Mouse (Mus musculus): ENCODE measurements around the gene Gm28305. TPM values are rescaled to one million over a fixed set of nuclear protein-coding genes. Genes with fewer than 3 reads are reported as not detected.

Gene Gm28305
- polyA plus RNA-seq, 1 experiment from 2014 or later, result not detected

DNA sequence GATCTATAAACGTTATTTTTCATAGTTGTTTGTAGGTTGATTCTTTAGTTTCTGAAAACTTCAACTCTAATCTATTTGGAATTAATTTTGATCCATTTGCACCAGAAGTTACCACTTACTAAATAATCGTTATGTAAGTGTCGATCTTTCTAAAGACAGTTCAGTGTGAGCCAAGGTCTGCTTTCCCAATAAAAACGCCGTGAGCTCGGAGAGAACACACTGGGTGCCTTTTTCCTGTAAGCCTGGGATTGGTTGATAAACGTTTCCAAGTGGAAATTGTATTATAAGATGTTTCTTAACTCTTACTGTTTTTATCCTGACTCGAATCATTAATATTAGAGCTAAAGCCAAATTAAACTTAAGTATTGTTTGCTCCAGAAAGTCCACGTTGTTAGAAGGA lies 66.5 kb downstream of the Gm28305 start:
- WGBS, result 85% methylated on average over 9 of the region's 9 CpGs
- no peak for ATAC-seq
- Histone ChIP-seq H3K27me3 (no peaks in the 10 kb centered on the region), H3K27ac (no peak overlapping the region), H3K9me3 (peaks cover 4% of the 10 kb centered on the region), H3K9ac (replicated peaks) (no peak overlapping the region), H3K4me1 (replicated peaks) (no peaks in the 10 kb centered on the region), H3K4me3 (replicated peaks) (no peak overlapping the region), H3K36me3 (no peaks in the 10 kb centered on the region), H3K4me2 (replicated peaks) (no peak overlapping the region)

DNA sequence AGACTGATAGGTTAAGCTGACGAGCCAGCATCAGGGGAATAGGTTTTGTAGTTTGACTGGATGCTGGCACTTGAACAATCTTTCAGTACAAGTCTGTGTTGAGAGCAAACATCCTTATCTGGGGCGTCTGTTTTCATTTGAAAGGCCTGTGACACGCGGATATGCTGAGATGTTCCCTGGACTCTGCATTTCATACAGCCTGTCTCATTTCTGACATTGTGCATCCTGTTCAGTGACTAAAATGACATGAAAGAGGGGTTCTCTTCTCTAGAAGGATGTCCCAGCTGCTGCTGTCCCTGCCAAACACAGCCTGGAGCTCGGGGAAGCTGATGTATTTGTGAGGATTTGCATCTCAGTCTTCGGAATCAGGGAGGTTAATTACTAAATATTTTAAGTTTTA lies 67.0 kb downstream of the Gm28305 start:
- WGBS, result 81% methylated on average over 6 of the region's 6 CpGs
- H3K9me3 ChIP-seq, result peaks cover 7% of the 10 kb centered on the region
- H3K4me3 ChIP-seq (replicated peaks), result no peak overlapping the region
- H3K27ac ChIP-seq, result no peak overlapping the region
- H3K9ac ChIP-seq (replicated peaks), result no peak overlapping the region
- no peaks in the 10 kb centered on the region for H3K36me3 ChIP-seq
- no peak overlapping the region for H3K4me2 ChIP-seq (replicated peaks)
- H3K27me3 ChIP-seq, result no peaks in the 10 kb centered on the region
- ATAC-seq, result no peak
- H3K4me1 ChIP-seq (replicated peaks), result no peaks in the 10 kb centered on the region

DNA sequence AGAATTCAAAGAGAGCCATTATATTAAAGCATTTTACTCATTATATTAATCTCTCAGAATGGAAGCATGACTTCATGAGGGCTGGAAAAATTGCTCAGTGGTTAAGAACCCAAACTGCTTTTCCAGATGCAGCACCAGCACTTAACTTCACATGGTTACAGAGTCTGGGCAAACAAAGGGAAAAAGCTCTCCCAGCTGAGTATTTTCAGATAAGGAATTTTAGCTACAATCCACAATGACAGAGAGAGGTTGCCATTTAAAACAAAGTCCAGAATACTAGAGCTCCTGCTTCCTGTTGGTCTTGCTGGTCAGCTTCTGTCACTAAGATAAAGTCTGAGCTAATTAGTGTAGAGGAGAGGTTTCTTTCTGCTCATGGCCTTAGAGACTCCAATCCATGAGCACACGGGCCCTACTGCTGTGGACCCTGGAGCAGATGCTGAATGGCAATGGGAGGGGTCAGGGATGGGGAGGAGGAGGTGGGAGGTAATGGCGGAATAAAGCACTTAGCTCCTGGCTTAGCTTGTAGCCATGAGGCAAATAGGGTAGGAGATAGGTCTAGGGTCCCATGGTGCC lies 68.2 kb downstream of the Gm28305 start:
- H3K9ac ChIP-seq (replicated peaks), result no peak overlapping the region
- peaks cover 7% of the 10 kb centered on the region for H3K9me3 ChIP-seq
- H3K4me3 ChIP-seq (replicated peaks), result no peak overlapping the region
- ATAC-seq, result no peak
- no peaks in the 10 kb centered on the region for H3K27me3 ChIP-seq
- H3K4me2 ChIP-seq (replicated peaks), result no peak overlapping the region
- H3K36me3 ChIP-seq, result no peaks in the 10 kb centered on the region
- WGBS, result 59% methylated on average over 2 of the region's 2 CpGs
- H3K27ac ChIP-seq, result no peak overlapping the region
- no peaks in the 10 kb centered on the region for H3K4me1 ChIP-seq (replicated peaks)

- peaks cover 7% of the 10 kb centered on the region for H3K9me3 ChIP-seq
- H3K9ac ChIP-seq (replicated peaks), result no peak overlapping the region
- H3K27ac ChIP-seq, result no peak overlapping the region
- no peak overlapping the region for H3K4me2 ChIP-seq (replicated peaks)
- ATAC-seq, result no peak
- H3K27me3 ChIP-seq, result no peaks in the 10 kb centered on the region
- 98% methylated on average over 5 of the region's 5 CpGs for WGBS
- no peaks in the 10 kb centered on the region for H3K36me3 ChIP-seq
- no peak overlapping the region for H3K4me3 ChIP-seq (replicated peaks)
- H3K4me1 ChIP-seq (replicated peaks), result no peaks in the 10 kb centered on the region
Observed at GRCm38 (mm10) chr9:104109151-104109550, 68.7 kb downstream of the Gm28305 start.

DNA sequence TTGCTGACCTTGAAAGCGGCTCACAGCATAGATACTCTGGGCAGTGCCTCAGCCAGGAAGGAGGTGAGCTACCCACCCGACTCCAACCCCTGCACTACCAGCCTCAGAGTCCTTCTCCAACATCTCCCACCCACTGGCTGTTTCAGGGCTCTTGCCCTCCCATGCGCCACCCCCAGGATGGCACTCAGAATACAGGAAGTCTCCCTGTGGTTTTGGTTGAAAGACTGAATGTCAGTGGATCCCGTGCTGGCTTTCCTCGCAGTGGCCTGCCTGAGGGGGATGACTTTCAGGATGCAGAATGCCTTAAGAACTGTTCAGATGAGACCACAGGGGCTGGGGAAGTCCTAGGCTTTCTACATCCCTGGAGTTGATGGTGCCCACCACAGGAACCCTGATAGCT lies 82.6 kb downstream of the Gm28305 start:
- Histone ChIP-seq H3K27me3 (no peaks in the 10 kb centered on the region), H3K4me3 (replicated peaks) (no peak overlapping the region), H3K36me3 (no peaks in the 10 kb centered on the region), H3K4me2 (replicated peaks) (no peak overlapping the region), H3K9ac (replicated peaks) (no peak overlapping the region), H3K4me1 (replicated peaks) (peaks cover 17% of the 10 kb centered on the region), H3K9me3 (no peaks in the 10 kb centered on the region), H3K27ac (no peak overlapping the region)
- ATAC-seq, result no peak
- 75% methylated on average over 5 of the region's 5 CpGs for WGBS

DNA sequence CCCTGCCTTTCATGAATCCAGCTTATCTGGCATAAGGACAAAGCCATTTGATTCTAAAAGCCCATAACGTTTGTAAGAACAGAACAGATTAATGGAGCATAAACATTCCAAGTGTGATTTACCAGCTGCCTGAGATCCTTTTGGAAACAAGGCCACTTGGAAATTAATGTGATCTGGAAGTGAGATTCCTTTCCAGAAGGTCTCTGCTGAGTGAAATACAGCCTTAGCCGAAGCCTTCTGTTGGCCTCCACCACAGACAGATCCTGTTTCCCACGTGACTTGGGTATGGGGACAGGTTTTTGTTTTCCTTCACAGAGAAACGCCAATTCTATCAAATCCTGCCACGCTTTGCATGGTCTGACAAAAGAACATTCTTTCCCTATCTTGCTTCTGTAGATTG lies 83.2 kb downstream of the Gm28305 start:
- 40% methylated on average over 5 of the region's 5 CpGs for WGBS
- no peaks in the 10 kb centered on the region for H3K27me3 ChIP-seq
- H3K27ac ChIP-seq, result no peak overlapping the region
- H3K4me2 ChIP-seq (replicated peaks), result no peak overlapping the region
- no peaks in the 10 kb centered on the region for H3K36me3 ChIP-seq
- H3K9me3 ChIP-seq, result no peaks in the 10 kb centered on the region
- no peak for ATAC-seq
- no peak overlapping the region for H3K9ac ChIP-seq (replicated peaks)
- H3K4me3 ChIP-seq (replicated peaks), result no peak overlapping the region
- peaks cover 20% of the 10 kb centered on the region for H3K4me1 ChIP-seq (replicated peaks)

Other genes starting within 250 kb of the Gm28305 start
- gene Nphp3, start 38.1 kb upstream of the Gm28305 start, polyA plus RNA-seq (2015; fragmentation: Nextera tagmentation; extraction: Ambion mirVana), result 2.8 and 3.3 TPM in 2 replicates
- 65.5 and 66.0 TPM in 2 replicates for gene Uba5, start 22.5 kb downstream of the Gm28305 start, polyA plus RNA-seq (2015; fragmentation: Nextera tagmentation; extraction: Ambion mirVana)
- gene Acad11, start 22.7 kb downstream of the Gm28305 start, polyA plus RNA-seq (2015; fragmentation: Nextera tagmentation; extraction: Ambion mirVana), result 7.2 and 7.7 TPM in 2 replicates
- gene Ackr4, start 86.3 kb downstream of the Gm28305 start, polyA plus RNA-seq (2015; fragmentation: Nextera tagmentation; extraction: Ambion mirVana), result 0.46 and 0.47 TPM in 2 replicates
- gene Dnajc13, start 222.3 kb downstream of the Gm28305 start, polyA plus RNA-seq (2015; fragmentation: Nextera tagmentation; extraction: Ambion mirVana), result 18.9 and 19.2 TPM in 2 replicates

Measured in midbrain, embryonic 13.5 days (tissue).